Mouse (Mus musculus) brain, embryonic 18.5 days (tissue): ENCODE results near the gene Snrpb.

Experiments used
- DNase-seq: peaks from one replicate; pipeline ENCODE4 v3.0.0-alpha.2; 2012; ENCODE audit warnings: low read depth, low spot score

Gene Snrpb

GRCm38 (mm10) chr2:130143011-130143410 is 36.2 kb downstream of the Snrpb start:
- DNase-seq, result no peak

DNA sequence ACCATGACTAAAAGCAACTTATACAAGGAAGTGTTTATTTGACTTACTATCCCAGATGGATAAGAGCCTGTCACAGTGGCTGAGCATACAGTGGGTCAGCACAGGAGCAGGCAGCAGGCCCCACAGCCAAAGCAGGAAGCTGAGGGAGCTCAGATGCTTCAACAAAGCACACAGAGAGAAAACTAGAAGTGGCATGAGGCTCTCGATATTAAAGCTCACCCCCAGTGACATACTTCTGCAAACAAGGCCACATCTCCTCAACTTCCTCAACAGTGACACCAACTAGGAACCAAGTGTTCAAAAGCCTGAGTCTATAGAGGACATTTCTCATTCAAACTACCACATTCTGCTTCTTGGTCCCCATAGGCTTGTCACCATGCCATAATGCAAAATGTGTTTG is 49.5 kb downstream of the Snrpb start:
- no peak for DNase-seq

- DNase-seq, result no peak
These were observed 53.1 kb downstream of the Snrpb start for GRCm38 (mm10) chr2:130126073-130126472.

GRCm38 (mm10) chr2:130125279-130126059 is 53.7 kb downstream of the Snrpb start:
- DNase-seq, result no peak
